Mouse (Mus musculus) heart, postnatal 10 days (tissue): ENCODE measurements around the gene Ppp1r17. TPM values are rescaled to one million over a fixed set of nuclear protein-coding genes. Genes with fewer than 3 reads are reported as not detected.

Source experiments
- DNase-seq, 2 experiments: peaks; one replicate each; pipeline ENCODE4 v3.0.0; 2021
- intact Hi-C: fragments of 180-260 bp; cut with DNase I; formaldehyde crosslinking; loops from one replicate; pipeline ENCODE4 v1.15.1; 2025
- total RNA-seq, 2 experiments: library from RNA; stranded (reverse); gene quantifications; 2 replicates each; pipeline ENCODE4 v1.2.3; 2021

Ppp1r17 gene
- total RNA-seq, result not detected

DNA sequence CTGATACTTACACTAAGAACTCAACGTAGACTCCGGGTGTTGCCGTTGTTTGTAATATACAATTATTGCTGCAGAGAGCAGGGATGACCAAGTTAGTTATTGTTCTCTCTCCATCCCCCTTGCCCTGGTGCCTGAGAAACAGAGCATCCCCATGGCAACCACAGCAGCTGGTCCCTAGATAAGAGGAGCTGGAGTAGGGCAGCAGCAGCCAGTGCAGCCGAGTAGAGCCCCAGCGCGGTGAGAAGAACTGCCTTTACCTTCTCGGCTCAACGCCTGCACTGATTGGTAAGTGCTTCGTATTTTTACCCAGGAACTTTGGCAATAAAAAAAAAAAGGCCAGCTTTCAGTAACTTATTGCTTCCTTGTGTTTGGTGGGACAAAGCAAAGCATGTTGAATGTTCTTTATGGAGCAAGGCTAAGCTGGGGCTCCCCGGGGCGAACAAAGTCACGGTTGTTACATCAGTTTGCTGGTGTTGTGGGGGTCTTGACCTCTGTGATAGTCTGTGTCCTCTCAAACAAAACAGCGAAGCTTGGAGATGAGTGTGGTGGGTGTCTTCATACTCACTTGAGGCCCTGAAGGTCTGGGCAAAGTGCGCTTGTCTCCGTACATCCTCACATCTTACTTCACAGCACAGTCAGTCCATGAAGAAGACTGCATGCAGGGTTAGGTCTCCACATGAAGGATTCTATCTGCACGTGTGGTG is at the start of gene Ppp1r17:
TSS of gene Ppp1r17 (plus strand) at position 207 of the 704 bp plus-strand sequence.
- intact Hi-C loops, result no loop called here
- no peak for DNase-seq

DNA sequence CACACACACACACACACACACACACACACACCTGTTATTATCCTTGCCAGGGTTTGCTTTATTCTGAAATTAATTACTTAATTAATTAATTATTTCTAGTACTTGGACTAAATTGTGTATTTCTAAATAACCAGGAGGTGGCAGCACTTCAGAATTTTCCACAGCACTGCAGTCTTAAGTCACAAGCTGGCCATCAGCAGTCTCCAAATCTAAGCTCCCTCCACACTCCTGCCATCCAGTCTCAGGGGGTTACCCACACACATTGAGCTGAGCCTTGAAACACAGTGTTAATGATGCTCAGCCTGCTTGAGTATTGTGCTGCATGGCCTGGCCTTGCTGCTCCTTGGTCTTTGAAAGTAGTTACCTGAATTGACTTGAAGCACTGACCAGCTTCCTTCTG is 44.3 kb upstream of the Ppp1r17 start:
- intact Hi-C loops, result loop anchor here (1.0 to 5.0 kb wide), 2 partner anchors 76 to 504 kb away; no protein-coding TSS in a partner anchor
- peak; percentile 30 to 58 for DNase-seq

DNA sequence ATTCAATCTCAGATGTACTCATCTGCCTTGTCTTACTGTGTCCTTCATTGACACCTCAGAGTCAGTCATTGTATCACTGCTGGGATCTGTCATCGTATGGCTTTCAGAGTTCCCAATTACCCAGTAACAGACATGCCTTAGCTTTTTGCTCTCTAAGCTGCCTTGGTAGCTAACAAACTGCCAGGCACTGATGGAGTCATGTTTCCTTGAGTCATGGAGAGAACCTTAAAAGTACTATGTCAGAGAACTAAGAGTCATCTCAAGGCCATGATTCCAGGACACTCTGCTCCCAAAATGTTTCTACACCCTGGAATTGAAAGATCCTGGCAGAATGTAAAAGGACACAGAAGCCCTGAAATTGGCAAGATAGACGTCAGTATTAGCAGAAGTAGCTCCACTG is 37.5 kb upstream of the Ppp1r17 start:
- no peak for DNase-seq
- intact Hi-C loops, result no loop called here

DNA sequence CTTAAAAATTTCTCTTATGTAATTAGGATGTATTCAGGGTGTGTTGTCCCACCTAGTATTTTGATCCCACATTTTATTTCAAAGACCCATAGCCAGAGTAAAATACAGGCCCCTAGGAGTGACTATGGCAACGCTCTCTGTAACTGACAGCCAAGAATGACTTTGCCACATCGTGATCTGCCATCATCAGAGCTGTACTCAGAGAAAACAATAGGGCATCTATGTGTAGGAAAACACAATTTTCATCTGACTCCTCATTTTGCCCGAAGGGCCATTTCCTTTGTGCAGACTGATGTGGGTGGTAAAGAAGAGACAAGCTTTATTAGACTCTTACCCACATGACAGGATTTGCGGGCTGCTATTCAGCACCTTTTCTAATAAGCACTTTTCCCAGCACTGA is 8.6 kb upstream of the Ppp1r17 start:
- no peak for DNase-seq
- intact Hi-C loops, result no loop called here

DNA sequence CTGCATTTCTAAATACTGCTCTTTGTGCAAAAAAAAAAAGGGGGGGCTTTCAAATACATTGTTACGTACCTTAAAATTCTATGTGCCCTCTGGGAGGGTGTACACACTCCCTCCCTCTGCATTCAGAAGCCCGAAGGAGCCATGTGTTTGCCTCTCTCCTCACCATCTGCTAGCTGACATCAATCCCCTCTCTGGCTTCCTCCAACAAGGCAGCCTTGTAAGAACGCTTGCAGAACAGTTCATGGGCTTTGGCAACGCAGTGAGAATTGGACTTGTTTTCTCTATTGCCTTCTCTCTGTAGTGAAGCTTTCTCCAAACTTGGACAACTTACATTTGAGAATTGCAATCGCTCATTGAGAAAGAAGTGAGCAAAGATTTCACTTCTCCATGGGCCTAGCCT is 4.9 kb upstream of the Ppp1r17 start:
- intact Hi-C loops, result no loop called here
- DNase-seq, result no peak

DNA sequence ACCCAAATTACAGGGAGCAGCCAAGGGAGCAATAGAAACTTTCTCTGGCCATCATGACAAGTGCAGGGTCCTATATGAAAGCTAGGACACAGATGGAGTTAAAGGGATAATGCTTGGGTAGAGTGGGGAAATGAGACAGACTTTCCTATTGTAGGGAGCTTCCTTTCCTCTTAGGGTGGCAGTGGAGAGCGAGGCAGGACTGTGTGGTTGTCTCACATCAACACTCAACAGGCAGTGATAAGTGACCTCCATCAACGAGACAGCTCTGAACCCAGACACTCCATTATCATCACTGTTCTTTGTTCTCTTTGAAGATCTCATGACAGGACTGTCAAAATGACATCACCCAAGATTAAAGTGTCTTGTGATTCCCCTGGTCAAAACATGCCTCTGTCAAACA is 2.3 kb downstream of the Ppp1r17 start:
- DNase-seq, result no peak
- intact Hi-C loops, result no loop called here

DNA sequence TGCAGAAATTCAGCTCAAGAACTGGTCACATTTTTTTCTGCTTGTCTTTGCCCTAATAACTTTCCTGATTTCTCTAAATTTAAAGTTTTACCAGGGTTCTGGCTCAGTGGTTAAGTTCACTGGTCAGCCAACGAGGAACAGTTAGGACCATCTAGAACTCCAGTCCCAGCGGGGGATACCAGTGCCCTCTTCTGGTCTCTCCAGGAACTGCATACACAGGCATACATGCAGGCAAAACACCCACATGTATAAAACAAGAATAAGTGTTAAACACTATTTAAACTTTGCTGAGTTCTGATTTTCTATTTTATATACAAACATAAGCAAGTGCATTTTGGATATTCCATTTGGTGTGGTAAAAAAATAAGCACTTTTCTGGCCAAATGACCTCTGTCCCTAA is 8.2 kb downstream of the Ppp1r17 start:
- no peak for DNase-seq
- intact Hi-C loops, result no loop called here

DNA sequence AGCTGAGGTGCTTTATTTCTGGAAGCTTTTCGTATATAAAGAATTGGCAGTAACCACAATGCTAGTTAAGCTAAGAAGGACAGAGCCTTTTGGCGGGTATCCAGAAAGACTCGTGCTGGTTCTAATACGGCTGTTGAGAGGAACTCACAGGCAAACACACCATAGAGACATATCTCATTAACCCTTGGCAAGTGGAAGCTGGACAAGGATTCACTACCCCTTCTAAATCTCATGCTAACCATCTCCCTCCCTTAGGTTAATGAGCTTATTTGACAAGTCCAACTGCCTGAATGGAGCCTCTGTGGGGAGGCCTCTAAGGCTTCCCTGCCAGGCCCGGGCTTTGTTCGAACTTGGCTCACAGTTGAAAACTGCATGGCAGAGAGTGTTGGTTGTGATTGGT is 10.0 kb downstream of the Ppp1r17 start:
- intact Hi-C loops, result no loop called here
- peak; percentile 18 to 28 for DNase-seq

DNA sequence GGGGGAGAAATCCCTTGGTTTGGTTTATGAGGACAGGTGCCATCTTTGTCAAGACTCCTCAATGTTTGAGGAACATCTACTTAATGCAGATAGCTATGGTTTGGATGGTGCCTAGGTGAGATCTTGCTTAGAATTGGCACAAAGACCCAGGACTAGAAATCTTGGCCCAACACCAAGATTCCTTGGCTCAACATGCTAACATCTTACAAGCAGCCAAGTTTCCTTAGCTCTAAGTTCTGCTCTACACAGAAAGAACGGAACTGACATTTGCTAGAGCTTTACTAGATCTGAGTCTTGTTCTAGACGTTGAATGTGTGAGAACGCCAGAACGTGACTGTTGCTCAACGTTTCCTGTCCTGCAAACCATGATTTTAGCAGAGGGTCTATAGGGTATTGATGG is 10.7 kb downstream of the Ppp1r17 start:
- DNase-seq, result peak; percentile 12 to 16
- intact Hi-C loops, result no loop called here

DNA sequence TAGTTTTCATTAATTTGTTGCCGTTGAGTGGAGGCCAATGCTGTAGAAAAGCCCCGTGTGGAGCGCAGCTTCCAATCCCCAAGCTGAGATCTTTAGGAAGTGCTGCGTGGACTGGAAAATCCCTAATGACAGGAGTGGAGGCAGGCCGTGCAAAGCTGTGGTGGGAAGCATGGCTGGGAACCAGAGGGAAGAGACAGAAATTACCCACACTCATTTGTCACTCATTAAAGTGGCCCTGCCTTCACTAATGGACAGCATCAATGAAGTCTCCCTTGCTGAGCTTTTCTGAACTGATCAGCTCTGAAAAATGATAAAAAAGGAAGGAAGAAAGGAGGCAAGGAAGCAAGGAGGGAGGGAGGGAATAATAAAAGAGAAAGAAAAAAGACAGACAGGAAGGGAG is 12.7 kb downstream of the Ppp1r17 start:
- intact Hi-C loops, result no loop called here
- DNase-seq, result no peak

DNA sequence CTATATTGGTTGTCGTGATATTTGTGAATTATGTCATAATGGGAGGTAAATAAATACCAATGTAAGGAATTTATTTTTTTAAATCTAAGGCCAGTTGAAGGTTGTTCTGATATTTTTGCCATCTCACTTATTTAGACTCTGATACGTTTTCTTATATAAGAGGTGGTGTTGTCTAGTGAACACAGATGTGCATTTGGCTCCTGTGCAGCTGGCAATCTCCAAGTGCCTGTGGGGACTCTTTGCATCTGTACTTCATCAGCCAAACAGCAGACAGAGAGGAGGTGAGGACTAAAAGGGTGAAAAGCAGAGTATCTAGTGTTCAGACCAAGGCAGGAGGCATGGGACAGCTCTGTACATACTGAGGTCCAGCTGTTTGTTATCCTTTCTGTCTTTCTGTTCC is 14.9 kb downstream of the Ppp1r17 start:
- peak; percentile 10 to 21 for DNase-seq
- intact Hi-C loops, result no loop called here

DNA sequence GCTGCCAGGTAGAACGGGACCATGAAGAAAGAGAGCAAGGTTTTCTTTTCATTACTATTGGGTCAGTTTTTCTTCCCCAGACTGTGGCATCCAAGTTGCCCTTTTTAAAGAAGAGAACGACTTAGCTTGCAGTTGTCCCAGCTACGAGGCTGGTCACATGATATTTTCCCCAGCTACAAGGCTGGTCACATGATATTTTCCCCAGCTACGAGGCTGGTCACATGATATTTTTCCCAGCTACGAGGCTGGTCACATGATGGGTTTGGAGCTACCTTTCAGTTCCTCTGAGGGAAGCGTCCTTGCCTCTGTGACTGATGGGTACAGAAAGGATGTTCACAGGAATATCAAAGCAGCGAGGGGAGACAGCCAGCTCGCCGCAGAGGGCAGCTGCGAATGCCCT is 17.8 kb downstream of the Ppp1r17 start:
- intact Hi-C loops, result no loop called here
- DNase-seq, result no peak

DNA sequence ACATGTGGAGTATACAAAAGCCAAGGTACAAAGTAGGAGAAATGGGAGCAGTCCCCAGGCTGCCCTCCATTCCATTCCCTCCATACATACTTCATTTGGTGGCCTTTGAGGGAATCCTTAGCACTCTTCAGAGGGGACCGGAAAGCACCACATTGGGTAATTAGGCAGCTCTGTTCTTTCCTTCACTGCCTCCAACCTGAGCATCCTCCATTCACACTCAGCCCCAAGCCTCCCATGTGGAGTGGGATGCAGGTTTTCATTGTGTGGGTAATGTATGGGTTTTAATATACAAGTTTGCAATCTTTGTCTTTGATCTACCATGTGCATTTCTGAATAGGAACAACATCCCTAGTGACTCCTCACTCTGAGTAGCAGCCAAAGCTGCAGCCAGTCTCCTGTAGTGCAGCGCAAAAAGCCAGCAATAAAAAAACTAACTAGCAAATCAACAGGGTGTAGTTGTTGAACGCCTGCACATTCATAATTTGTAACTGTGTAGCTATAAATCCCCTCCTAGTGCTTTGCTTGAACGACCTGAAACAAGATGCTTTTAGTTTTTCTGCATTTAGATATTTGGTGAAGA is 22.3 kb downstream of the Ppp1r17 start:
- intact Hi-C loops, result loop anchor here (10.0 kb wide), 1 partner anchor 315 kb away; no protein-coding TSS in a partner anchor
- no peak for DNase-seq

DNA sequence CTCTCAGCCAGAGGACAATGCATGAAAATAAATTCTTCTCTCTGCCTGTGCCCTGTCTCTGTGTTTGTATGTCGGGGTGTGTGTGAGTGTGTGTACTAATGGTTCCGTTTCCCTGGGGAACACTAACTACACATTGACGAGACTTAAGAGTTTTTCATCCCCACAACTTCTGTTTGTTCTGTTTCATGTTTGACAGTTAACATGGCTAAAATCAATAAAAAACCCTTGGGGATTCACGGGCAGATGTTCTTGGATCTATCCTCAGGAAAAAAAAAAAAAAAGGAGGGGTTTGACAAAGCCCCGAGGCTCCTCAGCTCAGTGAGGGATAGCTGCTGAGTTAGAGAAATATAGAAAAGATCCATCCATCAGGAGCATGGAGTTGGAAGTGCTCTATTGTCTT is 27.0 kb downstream of the Ppp1r17 start:
- no peak for DNase-seq
- intact Hi-C loops, result loop anchor here (10.0 kb wide), 1 partner anchor 319 kb away; no protein-coding TSS in a partner anchor

DNA sequence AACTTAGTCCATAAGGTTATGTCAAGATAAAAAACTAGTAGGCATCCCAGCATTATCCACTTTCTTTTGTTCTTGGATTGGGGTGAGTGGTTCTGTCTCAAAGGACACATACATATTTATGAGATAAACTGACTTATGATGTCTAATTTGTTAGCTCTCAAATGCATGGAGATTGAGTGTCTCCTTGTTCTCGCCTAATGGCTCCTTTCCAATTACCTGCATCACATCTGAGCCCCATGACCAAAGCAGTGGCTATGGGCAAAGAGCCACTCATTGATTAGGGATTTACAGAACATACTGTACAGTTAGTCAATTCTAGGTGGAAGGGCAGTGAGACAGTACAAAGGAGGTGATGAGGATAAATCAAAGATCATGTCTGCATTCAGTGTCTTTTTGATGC is 27.4 kb downstream of the Ppp1r17 start:
- no peak for DNase-seq
- intact Hi-C loops, result loop anchor here (10.0 kb wide), 1 partner anchor 320 kb away; no protein-coding TSS in a partner anchor

DNA sequence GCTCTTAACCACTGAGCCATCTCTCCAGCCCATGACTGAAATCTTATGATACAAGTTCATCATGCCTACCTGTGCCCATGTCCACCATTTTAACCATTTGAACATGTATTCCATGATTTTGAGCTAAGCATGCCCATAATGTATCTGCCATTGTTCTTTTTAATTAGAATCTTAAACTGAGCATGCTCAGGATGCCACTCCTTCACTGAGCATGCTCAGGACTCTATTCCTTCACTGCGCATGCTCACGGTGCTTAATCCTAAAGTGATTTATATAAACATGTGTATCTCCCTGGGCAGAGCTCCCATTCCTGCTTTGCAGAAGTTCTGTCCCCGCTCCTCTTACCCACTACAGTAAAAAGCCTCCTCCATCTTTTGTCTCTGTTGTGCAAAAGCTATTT is 31.3 kb downstream of the Ppp1r17 start:
- intact Hi-C loops, result loop anchor here (10.0 kb wide), 1 partner anchor 324 kb away; no protein-coding TSS in a partner anchor
- no peak for DNase-seq

DNA sequence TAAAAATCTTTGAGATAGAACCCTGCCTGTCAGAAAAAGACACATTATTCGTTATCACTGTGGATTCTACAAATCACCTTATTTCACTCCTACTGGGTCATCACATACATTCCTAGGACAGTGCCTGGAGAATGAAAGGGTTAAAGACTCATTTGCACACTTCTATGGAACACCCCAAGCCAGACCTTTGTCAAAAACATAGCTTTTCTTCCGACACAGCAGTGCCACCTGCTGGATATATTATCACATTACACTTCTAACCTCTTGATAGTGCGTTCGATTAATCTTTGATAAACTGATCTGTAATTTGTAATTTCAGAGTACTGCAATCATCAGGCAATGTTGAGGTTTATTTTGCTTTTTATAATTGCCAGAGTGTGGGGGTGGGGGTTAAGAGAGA is 31.8 kb downstream of the Ppp1r17 start:
- peak; percentile 33 to 46 for DNase-seq
- intact Hi-C loops, result loop anchor here (1.0 to 10.0 kb wide), 3 partner anchors 76 to 529 kb away; no protein-coding TSS in a partner anchor

DNA sequence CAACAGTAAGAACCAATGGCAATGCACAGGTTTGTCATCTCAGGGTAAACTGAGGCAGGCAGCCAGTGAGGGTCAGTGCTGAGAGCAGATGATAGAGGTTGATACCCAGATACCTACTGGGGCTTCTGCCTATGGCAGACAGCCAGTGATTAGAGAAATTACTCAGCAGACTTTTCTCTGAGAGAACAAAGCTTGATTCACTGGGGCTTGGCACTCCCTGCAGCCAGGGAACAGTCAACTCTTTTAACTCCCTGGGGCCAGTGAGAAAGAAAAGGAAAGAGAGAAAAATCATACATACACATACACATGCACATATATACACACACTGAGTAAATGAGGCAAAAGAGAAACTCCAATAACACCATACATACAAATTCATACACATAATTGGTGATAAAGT is 46.4 kb downstream of the Ppp1r17 start:
- intact Hi-C loops, result loop anchor here (10.0 kb wide), 1 partner anchor 621 kb away; no protein-coding TSS in a partner anchor
- no peak for DNase-seq

DNA sequence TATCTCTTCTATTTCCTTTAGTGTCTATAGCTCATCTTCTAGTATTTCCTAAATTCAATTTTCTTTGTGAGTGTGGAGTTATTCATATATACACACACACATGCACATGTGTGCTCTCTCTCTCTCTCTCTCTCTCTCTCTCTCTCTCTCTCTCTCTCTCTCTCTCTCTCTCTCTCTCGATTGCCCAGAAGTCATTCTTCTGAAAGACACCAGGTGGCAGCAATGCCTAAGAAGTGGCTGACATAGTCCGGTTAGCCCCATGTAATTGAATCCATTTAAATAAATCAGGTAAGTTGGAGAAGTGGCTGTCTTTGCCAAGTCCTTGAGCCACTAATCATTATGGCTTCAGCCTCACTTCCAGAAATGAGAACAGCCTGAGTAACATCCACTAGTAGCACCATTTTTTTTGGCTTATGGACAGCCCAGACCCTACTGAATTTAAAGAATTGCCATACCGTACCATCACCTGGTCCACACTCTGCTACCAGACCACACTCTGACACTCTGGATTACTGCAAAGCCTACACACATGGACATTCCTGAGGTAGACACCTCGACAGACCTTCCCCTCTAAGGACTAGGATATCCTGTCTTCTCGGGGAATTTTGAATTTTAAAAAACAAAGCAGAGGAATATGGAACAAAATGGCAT is 49.5 kb downstream of the Ppp1r17 start:
- intact Hi-C loops, result loop anchor here (1.0 to 10.0 kb wide), 4 partner anchors 382 to 618 kb away; no protein-coding TSS in a partner anchor
- DNase-seq, result peak; percentile 60 to 77

DNA sequence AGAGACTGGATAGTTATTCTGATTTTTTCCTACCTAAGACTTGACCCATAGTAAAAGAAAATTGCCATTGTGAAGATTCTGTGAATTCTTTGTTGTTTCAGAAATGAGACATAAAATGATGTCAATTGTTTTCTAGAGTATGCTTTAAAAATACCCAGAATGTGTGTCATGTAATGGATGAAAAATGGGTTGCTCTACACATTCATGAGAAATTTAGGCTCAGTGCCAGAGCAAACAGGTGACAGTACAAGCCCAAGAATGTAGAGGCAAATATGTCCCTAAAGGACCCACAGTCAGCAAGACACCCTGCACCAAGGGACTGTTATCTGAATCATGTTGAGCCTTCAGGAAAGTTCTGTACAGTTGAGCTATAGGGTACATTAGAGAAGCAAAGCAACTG is 51.2 kb downstream of the Ppp1r17 start:
- intact Hi-C loops, result loop anchor here (10.0 kb wide), 1 partner anchor 616 kb away; no protein-coding TSS in a partner anchor
- no peak for DNase-seq

DNA sequence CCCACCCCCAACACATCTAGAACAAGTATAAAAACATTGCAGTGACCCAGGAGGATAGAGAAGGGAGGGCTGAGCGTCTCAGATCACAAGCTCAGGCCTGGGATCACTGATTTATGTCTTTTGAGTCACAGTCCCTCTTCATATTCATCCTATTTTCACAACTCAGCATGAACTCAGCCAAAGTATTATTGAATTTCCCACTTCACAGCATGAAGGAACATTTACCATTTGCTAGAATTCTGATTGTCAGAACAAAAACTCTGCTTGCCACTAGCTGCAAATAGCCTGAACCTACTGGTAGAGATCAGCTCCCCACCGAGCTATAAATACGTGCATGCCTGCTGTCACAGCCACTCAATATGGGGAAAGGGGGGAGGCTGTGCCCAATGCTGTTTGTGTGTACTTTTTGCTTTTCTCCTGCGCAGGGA is 59.1 kb downstream of the Ppp1r17 start:
- DNase-seq, result peak; percentile 16 to 26
- intact Hi-C loops, result loop anchor here (10.0 kb wide), 1 partner anchor 288 kb away; no protein-coding TSS in a partner anchor
